8 mouse cellular contexts compared by ENCODE assay signal in genomic region chr1:182895698-182896097, GRCm38 (mm10). TPM values are rescaled to one million over a fixed set of nuclear protein-coding genes. Genes with fewer than 3 reads are reported as not detected.
DNase-seq lines count a peak whose midpoint lies in the region; ATAC-seq and TF ChIP-seq lines count a peak whose summit lies in the region.

No protein-coding gene starts in this region.

- WGBS in forebrain, embryonic 11.5 days = 68% methylated on average over 9 of the region's 9 CpGs
- 63% methylated on average over 9 of the region's 9 CpGs for WGBS in forebrain, embryonic 16.5 days
- WGBS in stomach, postnatal 0 days = 55% methylated on average over 9 of the region's 9 CpGs

- H3K27me3 ChIP-seq in forebrain, embryonic 11.5 days (ENCODE audit: control insufficient read depth, insufficient read depth, low read length) = no peaks in the 10 kb centered on the region
- H3K27me3 ChIP-seq in forebrain, embryonic 16.5 days (replicated peaks; ENCODE audit: control insufficient read depth, insufficient read depth, low read length) = no peaks in the 10 kb centered on the region
- H3K27me3 ChIP-seq in stomach, postnatal 0 days (ENCODE audit: control insufficient read depth, insufficient read depth, low read length) = no peaks in the 10 kb centered on the region

- TF ChIP-seq CTCF in stomach, postnatal 0 days (IDR thresholded peaks at IDR 0.05; ENCODE audit: low read depth) = peak; percentile 80

- no peaks in the 10 kb centered on the region for H3K4me1 ChIP-seq in forebrain, embryonic 11.5 days (replicated peaks; ENCODE audit: control insufficient read depth, insufficient read depth, low read length)
- H3K4me1 ChIP-seq in forebrain, embryonic 16.5 days (replicated peaks; ENCODE audit: control insufficient read depth, insufficient read depth, low read length) = peaks cover 7% of the 10 kb centered on the region; the same call in 1 of the 2 replicates
- no peaks in the 10 kb centered on the region for H3K4me1 ChIP-seq in stomach, postnatal 0 days (replicated peaks; ENCODE audit: control insufficient read depth, insufficient read depth)

- H3K4me2 ChIP-seq in forebrain, embryonic 11.5 days (ENCODE audit: low read depth, low read length, severe bottlenecking) = no peak overlapping the region
- H3K4me2 ChIP-seq in forebrain, embryonic 16.5 days (ENCODE audit: low read length) = no peak overlapping the region
- no peak overlapping the region for H3K4me2 ChIP-seq in stomach, postnatal 0 days (replicated peaks; ENCODE audit: low read depth)

- DNase-seq in forebrain, embryonic 11.5 days (ENCODE audit: low spot score) = peak; percentile 68
- peak; percentile 9 to 15 for DNase-seq in urinary bladder, adult 18-20 months (ENCODE audit: low spot score in 2 of 2)
- DNase-seq in urinary bladder, adult 2 months (ENCODE audit: low spot score) = no peak
- peak; percentile 66 for DNase-seq in embryo, embryonic 10.5 days (ENCODE audit: low spot score)
- DNase-seq in kidney, adult 9 months = peak; percentile 40
- DNase-seq in lung, postnatal 14 days = peak; percentile 82
- peak; percentile 61 for DNase-seq in stomach, postnatal 0 days (ENCODE audit: low spot score)

- no peak overlapping the region for H3K4me3 ChIP-seq in forebrain, embryonic 11.5 days (ENCODE audit: low read depth, low read length)
- no peak overlapping the region for H3K4me3 ChIP-seq in forebrain, embryonic 16.5 days (replicated peaks; ENCODE audit: low read length)
- no peak overlapping the region for H3K4me3 ChIP-seq in stomach, postnatal 0 days (ENCODE audit: low read depth, low read length)

- H3K9me3 ChIP-seq in forebrain, embryonic 11.5 days (ENCODE audit: control insufficient read depth, low read length) = no peaks in the 10 kb centered on the region
- no peaks in the 10 kb centered on the region for H3K9me3 ChIP-seq in forebrain, embryonic 16.5 days (ENCODE audit: control insufficient read depth, low read length)
- H3K9me3 ChIP-seq in stomach, postnatal 0 days (ENCODE audit: control insufficient read depth, low read length) = no peaks in the 10 kb centered on the region

- no peak for ATAC-seq in forebrain, embryonic 11.5 days (replicated peaks; ENCODE audit: low FRiP score)
- ATAC-seq in forebrain, embryonic 16.5 days = no peak
- ATAC-seq in stomach, postnatal 0 days (ENCODE audit: low FRiP score, low TSS enrichment) = no peak; the same call in 1 of the 2 replicates

- H3K27ac ChIP-seq in forebrain, embryonic 11.5 days (ENCODE audit: low read depth, low read length) = no peak overlapping the region
- H3K27ac ChIP-seq in forebrain, embryonic 16.5 days (ENCODE audit: low read length) = no peak overlapping the region
- no peak overlapping the region for H3K27ac ChIP-seq in stomach, postnatal 0 days (replicated peaks)

- no peaks in the 10 kb centered on the region for H3K36me3 ChIP-seq in forebrain, embryonic 11.5 days (ENCODE audit: control insufficient read depth, insufficient read depth, low read length)
- H3K36me3 ChIP-seq in forebrain, embryonic 16.5 days (ENCODE audit: control insufficient read depth, insufficient read depth) = no peaks in the 10 kb centered on the region
- no peaks in the 10 kb centered on the region for H3K36me3 ChIP-seq in stomach, postnatal 0 days (ENCODE audit: control insufficient read depth, insufficient read depth, low read length)

- no peak overlapping the region for H3K9ac ChIP-seq in forebrain, embryonic 11.5 days (ENCODE audit: low read length)
- H3K9ac ChIP-seq in forebrain, embryonic 16.5 days (replicated peaks; ENCODE audit: low read depth, low read length) = no peak overlapping the region
- no peak overlapping the region for H3K9ac ChIP-seq in stomach, postnatal 0 days (ENCODE audit: low read length)

- no peak for TF ChIP-seq EP300 in stomach, postnatal 0 days (optimal IDR thresholded peaks at IDR 0.05)

RNA-seq across cellular contexts. Expression of gene Tlr5, which starts 58.9 kb away (rescaled TPM):
- 0.29 and 0.32 TPM in 2 replicates for polyA plus RNA-seq in forebrain, embryonic 11.5 days (2014; fragmentation: Nextera tagmentation; extraction: Ambion mirVana)
- polyA plus RNA-seq in forebrain, embryonic 16.5 days (2015; fragmentation: Nextera tagmentation; extraction: Ambion mirVana) = 0.09 TPM in 1 of 2 replicates, not detected in the other
- polyA plus RNA-seq in urinary bladder, adult 2 months (2012; rRNA removed) = 4.1 and 4.3 TPM in 2 replicates
- polyA plus RNA-seq in stomach, postnatal 0 days (2015; fragmentation: Nextera tagmentation; extraction: Ambion mirVana) = 1.2 and 1.4 TPM in 2 replicates
